Mouse (Mus musculus) stomach, embryonic 14.5 days (tissue): ENCODE results near the gene Gm5941. TPM values are rescaled to one million over a fixed set of nuclear protein-coding genes. Genes with fewer than 3 reads are reported as not detected.
"Not testable (repeated sequence)": the region's sequence is repeated elsewhere in the genome, so short reads cannot be mapped to it uniquely, and the experiment has no call there.

ENCODE experiments used
- ATAC-seq: fragments of 200-750 bp; cut with Nextera tagmentation; 2 replicates; pipeline ENCODE4 v1.8.0; 2017; ENCODE audit warnings: low read depth, moderate TSS enrichment; ENCODE audit not compliant: insufficient number of reproducible peaks, insufficient read depth, low FRiP score
- H3K27ac ChIP-seq: fragments of 300-500 bp; sonication (generic); 2 replicates; pipeline ENCODE4 v1.5.1; 2014; ENCODE audit warnings: mild to moderate bottlenecking, low read length, moderate library complexity, mixed read lengths
- H3K27me3 ChIP-seq: fragments of 300-500 bp; sonication (generic); 2 replicates; pipeline ENCODE4 v1.6.1; 2014; ENCODE audit warnings: low read length, control low read depth, mixed read lengths; ENCODE audit not compliant: control insufficient read depth, insufficient read depth
- H3K36me3 ChIP-seq: fragments of 300-500 bp; sonication (generic); 2 replicates; pipeline ENCODE4 v1.6.1; 2014; ENCODE audit warnings: mild to moderate bottlenecking, control low read depth, low read length, moderate library complexity, mixed read lengths; ENCODE audit not compliant: control insufficient read depth, insufficient read depth
- H3K4me1 ChIP-seq: fragments of 300-500 bp; sonication (generic); 2 replicates; pipeline ENCODE4 v1.6.1; 2014; ENCODE audit warnings: low read length, control low read depth, mixed read lengths; ENCODE audit not compliant: control insufficient read depth, insufficient read depth
- H3K4me2 ChIP-seq: fragments of 300-500 bp; sonication (generic); replicated peaks from 2 replicates; pipeline ENCODE4 v1.6.1; 2014; ENCODE audit warnings: low read depth, low read length, control low read depth
- H3K4me3 ChIP-seq: fragments of 300-500 bp; sonication (generic); 2 replicates; pipeline ENCODE4 v1.5.1; 2014; ENCODE audit warnings: low read depth, low read length, control low read depth
- H3K9ac ChIP-seq: fragments of 300-500 bp; sonication (generic); replicated peaks from 2 replicates; pipeline ENCODE4 v1.6.1; 2014; ENCODE audit warnings: low read depth, mild to moderate bottlenecking, control low read depth, low read length, moderate library complexity, mixed read lengths
- H3K9me3 ChIP-seq: fragments of 300-500 bp; sonication (generic); 2 replicates; pipeline ENCODE4 v1.6.1; 2016; ENCODE audit warnings: low read depth, low read length, control low read depth; ENCODE audit not compliant: control insufficient read depth
- WGBS: fragments of 180-500 bp; shearing (Covaris S2); extraction: QIAGEN DNeasy Blood & Tissue Kit; methylation state at CpG from one replicate; pipeline ENCODE4 v1.1.7; 2014; 5-methylcytosine and 5-hydroxymethylcytosine counted together
- polyA plus RNA-seq: library from polyadenylated mRNA; unstranded; fragments of >200 nt; fragmentation: Nextera tagmentation; extraction: Ambion mirVana; gene quantifications from 2 replicates; pipeline ENCODE4 v1.2.1, GENCODE M21; 2014

Gene Gm5941
- polyA plus RNA-seq = not detected in 2 replicates

DNA sequence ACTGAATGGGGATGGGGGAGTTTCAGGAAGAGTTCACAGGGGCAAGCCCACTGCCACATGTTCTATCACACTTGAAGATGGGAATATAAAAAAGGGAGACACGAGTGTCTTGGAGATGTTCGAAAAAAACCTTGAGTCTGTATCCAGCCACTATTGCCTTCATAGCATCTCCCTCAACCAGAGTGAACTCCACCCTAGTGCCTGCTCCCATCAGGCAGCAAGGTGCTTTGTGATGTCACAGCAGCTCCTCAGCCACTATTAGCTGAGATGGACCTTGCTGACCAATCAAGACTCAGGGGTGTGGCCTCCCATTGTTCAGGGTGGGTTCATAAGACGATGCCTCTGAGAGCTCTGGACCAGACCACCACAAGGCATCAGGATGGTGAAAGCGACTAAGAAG lies at the start of gene Gm5941:
Gene Gm5941, plus strand, starts transcription at position 301 of the 400 bp plus-strand sequence.
- WGBS = 88% methylated on average over 4 of the region's 4 CpGs
- not testable (repeated sequence) for ATAC-seq, H3K36me3 ChIP-seq, H3K4me2 ChIP-seq, H3K9ac ChIP-seq, H3K27me3 ChIP-seq, H3K27ac ChIP-seq, H3K9me3 ChIP-seq, H3K4me3 ChIP-seq, H3K4me1 ChIP-seq

DNA sequence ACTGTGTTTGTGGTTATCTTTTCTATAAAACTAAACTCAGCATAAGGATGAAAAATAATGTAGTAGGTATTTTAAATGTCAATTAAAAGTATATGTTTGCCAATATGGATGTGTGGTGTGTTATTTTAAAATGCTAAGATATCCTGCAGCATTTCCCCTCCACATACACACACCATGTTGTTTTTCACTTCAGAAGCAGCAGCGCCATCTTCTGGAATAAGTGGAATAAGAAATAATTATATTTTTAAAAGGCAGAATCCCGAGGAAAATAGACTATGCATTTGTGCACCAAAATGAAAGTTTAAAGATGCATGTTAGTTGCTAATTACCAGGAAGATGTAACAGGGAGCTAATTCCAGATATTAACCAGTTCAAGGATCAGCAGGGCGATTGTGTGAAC lies 29.3 kb upstream of the Gm5941 start:
- Histone ChIP-seq H3K27me3 (no peaks in the 10 kb centered on the region), H3K4me2 (no peak overlapping the region), H3K27ac (no peak overlapping the region), H3K4me1 (no peaks in the 10 kb centered on the region), H3K9me3 (no peaks in the 10 kb centered on the region), H3K4me3 (no peak overlapping the region), H3K36me3 (no peaks in the 10 kb centered on the region), H3K9ac (no peak overlapping the region)
- ATAC-seq = no peak
- WGBS = 40% methylated on average over 3 of the region's 3 CpGs

DNA sequence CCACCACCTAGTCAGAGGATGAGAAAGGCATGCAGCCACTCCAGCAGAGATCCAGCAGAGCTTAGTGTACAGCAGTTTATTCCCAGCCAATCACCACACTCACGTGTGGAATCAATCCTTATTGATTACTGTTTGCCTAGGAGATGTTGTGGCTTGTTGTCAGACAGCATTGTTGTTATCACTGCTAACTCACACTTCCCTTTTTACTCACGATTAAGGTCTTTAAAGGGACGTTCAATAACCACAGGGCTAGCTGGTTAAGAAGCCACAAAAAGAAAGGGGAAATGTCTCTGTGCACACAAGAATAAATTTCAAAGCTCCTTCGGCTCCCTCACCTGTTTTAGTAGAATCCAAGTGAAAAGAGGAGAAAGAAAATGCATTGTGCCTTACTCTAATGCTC lies 25.0 kb upstream of the Gm5941 start:
- H3K9ac ChIP-seq = no peak overlapping the region
- ATAC-seq = no peak
- 55% methylated on average over 4 of the region's 4 CpGs for WGBS

DNA sequence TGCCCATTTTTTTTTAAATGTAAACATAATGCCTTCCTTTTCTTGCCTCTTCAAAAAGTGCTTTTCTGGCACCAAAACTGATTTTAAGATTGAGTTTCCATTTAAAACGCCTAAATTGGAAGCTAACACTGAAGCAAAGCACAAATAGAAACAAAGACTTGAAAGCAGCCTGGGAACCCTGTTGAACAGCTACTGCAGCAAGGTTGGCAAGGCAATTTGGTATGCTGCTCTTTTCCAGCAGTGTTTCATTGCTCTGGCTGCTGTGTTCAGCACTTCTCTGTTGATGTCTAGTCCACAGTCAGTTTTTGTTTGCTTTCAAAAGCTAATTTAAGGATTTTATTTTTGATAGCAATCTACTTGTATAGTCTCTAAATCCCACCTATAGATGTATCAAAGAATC lies 8.5 kb downstream of the Gm5941 start:
- Histone ChIP-seq H3K4me3 (no peak overlapping the region), H3K27ac (no peak overlapping the region), H3K9me3 (no peaks in the 10 kb centered on the region), H3K4me1 (no peaks in the 10 kb centered on the region), H3K36me3 (no peaks in the 10 kb centered on the region), H3K27me3 (no peaks in the 10 kb centered on the region), H3K4me2 (no peak overlapping the region), H3K9ac (no peak overlapping the region)
- ATAC-seq = no peak
- WGBS = 29% methylated on average over 1 of the region's 1 CpGs

More for the DNA sequence above, 25.0 kb upstream of the Gm5941 start:
- Histone ChIP-seq H3K4me3 (no peak overlapping the region), H3K9me3 (no peaks in the 10 kb centered on the region), H3K27me3 (no peaks in the 10 kb centered on the region), H3K4me1 (no peaks in the 10 kb centered on the region), H3K4me2 (no peak overlapping the region), H3K27ac (no peak overlapping the region), H3K36me3 (no peaks in the 10 kb centered on the region)

DNA sequence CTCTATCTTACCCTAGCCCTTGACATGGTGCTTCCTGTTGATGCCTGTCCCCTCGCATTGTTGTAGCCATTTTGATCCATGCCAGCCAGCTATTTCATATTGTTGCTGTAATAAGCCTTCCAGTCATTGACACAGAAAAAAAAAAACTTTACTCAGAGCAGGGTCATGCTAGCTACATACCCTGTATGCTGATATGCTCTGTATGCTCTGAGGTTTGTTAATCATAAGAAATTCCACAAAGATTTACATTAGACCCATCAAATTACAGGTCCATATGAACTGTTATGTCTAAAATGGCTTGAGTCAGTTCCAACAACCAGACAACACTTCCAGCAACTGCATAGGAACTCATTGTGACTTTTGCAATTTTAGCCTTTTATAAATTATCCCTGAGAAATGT lies 38.1 kb downstream of the Gm5941 start:
- Histone ChIP-seq H3K9me3 (no peaks in the 10 kb centered on the region), H3K36me3 (no peaks in the 10 kb centered on the region), H3K4me1 (no peaks in the 10 kb centered on the region), H3K4me3 (no peak overlapping the region), H3K4me2 (no peak overlapping the region), H3K27ac (no peak overlapping the region), H3K27me3 (no peaks in the 10 kb centered on the region), H3K9ac (no peak overlapping the region)
- 76% methylated on average over 1 of the region's 1 CpGs for WGBS
- no peak for ATAC-seq

Other genes starting within 250 kb of the Gm5941 start
- not detected in 2 replicates for gene Mageb18, start 109.6 kb downstream of the Gm5941 start, polyA plus RNA-seq